Mouse (Mus musculus): ENCODE measurements around the gene Gm11985.

- TF ChIP-seq TAL1 (IDR thresholded peaks at IDR 0.05; ENCODE audit: low read length) (no peak), GATA1 (IDR thresholded peaks at IDR 0.05; ENCODE audit: low read length) (no peak)
Observed at GRCm38 (mm10) chr11:7198006-7198405, 9.6 kb upstream of the Gm11985 start.
